Mouse (Mus musculus) gastrocnemius, adult 2 months (tissue): ENCODE results near the gene Trcg1. TPM values are rescaled to one million over a fixed set of nuclear protein-coding genes. Genes with fewer than 3 reads are reported as not detected.
A peak's percentile ranks its signal among the peaks of the same experiment; 100 is the strongest.
"Not testable (repeated sequence)": the region's sequence is repeated elsewhere in the genome, so short reads cannot be mapped to it uniquely, and the experiment has no call there.

ENCODE experiments used
- DNase-seq: peaks from one replicate; pipeline ENCODE4 v3.0.0; 2022
- H3K27ac ChIP-seq: fragments of 200-600 bp; 2 replicates; pipeline ENCODE4 v1.8.1; 2022; ENCODE audit warnings: mild to moderate bottlenecking
- H3K4me3 ChIP-seq: fragments of 200-600 bp; 2 replicates; pipeline ENCODE4 v1.8.1; 2022; ENCODE audit warnings: mild to moderate bottlenecking, moderate library complexity
- CTCF ChIP-seq: fragments of 200-600 bp; IDR thresholded peaks from 2 replicates; pipeline ENCODE4 v1.8.1; 2022; ENCODE audit warnings: antibody characterized with exemption, mild to moderate bottlenecking, moderate library complexity
- intact Hi-C: fragments of 180-260 bp; cut with DNase I; formaldehyde crosslinking; loops from one replicate; pipeline ENCODE4 v1.15.1; 2025
- long read RNA-seq, 2 experiments: library from polyadenylated mRNA; stranded (forward); transcript quantifications; one replicate each; pipeline ENCODE4 v2.0.0; 2021
- total RNA-seq, 2 experiments: library from RNA; stranded (reverse); gene quantifications; 2 replicates each; pipeline ENCODE4 v1.2.3; 2021

Gene Trcg1
- not detected for total RNA-seq
- long read RNA-seq, experiment 1: 0 reads
- long read RNA-seq, experiment 2: 0 reads

GRCm38 (mm10) chr9:57236256-57236655 is at the start of gene Trcg1:
Trcg1 (plus strand) TSS chr9:57236556.
- intact Hi-C loops: no loop called here
- Histone ChIP-seq H3K27ac (no peak within 1 kb of the TSS), H3K4me3 (no peak within 1 kb of the TSS)

GRCm38 (mm10) chr9:57196708-57197107 is 39.6 kb upstream of the Trcg1 start:
- no peak overlapping the region for H3K27ac ChIP-seq
- DNase-seq: no peak
- no peak for TF ChIP-seq CTCF
- intact Hi-C loops: no loop called here
- no peak overlapping the region for H3K4me3 ChIP-seq

More at GRCm38 (mm10) chr9:57236256-57236655, at the start of gene Trcg1:
- no peak for TF ChIP-seq CTCF
- no peak for DNase-seq

GRCm38 (mm10) chr9:57197414-57197813 is 38.9 kb upstream of the Trcg1 start:
- no peak overlapping the region for H3K27ac ChIP-seq
- no peak for DNase-seq
- TF ChIP-seq CTCF: no peak
- H3K4me3 ChIP-seq: no peak overlapping the region
- intact Hi-C loops: no loop called here

- intact Hi-C loops: no loop called here
- no peak for DNase-seq
- Histone ChIP-seq H3K27ac (no peak overlapping the region), H3K4me3 (no peak overlapping the region)
- no peak for TF ChIP-seq CTCF
Measured at GRCm38 (mm10) chr9:57202981-57203380, 33.4 kb upstream of the Trcg1 start.

GRCm38 (mm10) chr9:57203571-57203970 is 32.8 kb upstream of the Trcg1 start:
- H3K27ac ChIP-seq, H3K4me3 ChIP-seq, intact Hi-C loops, DNase-seq: not testable (repeated sequence)

GRCm38 (mm10) chr9:57206896-57207295 is 29.5 kb upstream of the Trcg1 start:
- Histone ChIP-seq H3K27ac (no peak overlapping the region), H3K4me3 (no peak overlapping the region)
- no peak for DNase-seq
- TF ChIP-seq CTCF: no peak
- intact Hi-C loops: no loop called here

- DNase-seq: peak; percentile 34
- intact Hi-C loops: loop anchor here (1.0 kb wide), 1 partner anchor 224 kb away; no protein-coding TSS in a partner anchor
- peak; percentile 73 for TF ChIP-seq CTCF
- Histone ChIP-seq H3K27ac (no peak overlapping the region), H3K4me3 (no peak overlapping the region)
Measured at GRCm38 (mm10) chr9:57209316-57209715, 27.0 kb upstream of the Trcg1 start.

- TF ChIP-seq CTCF: no peak
- Histone ChIP-seq H3K27ac (no peak overlapping the region), H3K4me3 (no peak overlapping the region)
- no peak for DNase-seq
- intact Hi-C loops: no loop called here
Measured at GRCm38 (mm10) chr9:57212448-57213222, 23.7 kb upstream of the Trcg1 start.

GRCm38 (mm10) chr9:57214500-57214899 is 21.9 kb upstream of the Trcg1 start:
- Histone ChIP-seq H3K4me3 (no peak overlapping the region), H3K27ac (no peak overlapping the region)
- no peak for DNase-seq
- no peak for TF ChIP-seq CTCF
- intact Hi-C loops: no loop called here

- DNase-seq: no peak
- Histone ChIP-seq H3K4me3 (no peak overlapping the region), H3K27ac (no peak overlapping the region)
- no peak for TF ChIP-seq CTCF
- intact Hi-C loops: no loop called here
Measured at GRCm38 (mm10) chr9:57217220-57217619, 19.1 kb upstream of the Trcg1 start.

- H3K4me3 ChIP-seq: no peak overlapping the region
- DNase-seq: no peak
- no peak overlapping the region for H3K27ac ChIP-seq
- intact Hi-C loops: no loop called here
- no peak for TF ChIP-seq CTCF
Measured at GRCm38 (mm10) chr9:57218776-57219175, 17.6 kb upstream of the Trcg1 start.

GRCm38 (mm10) chr9:57219511-57219910 is 16.8 kb upstream of the Trcg1 start:
- DNase-seq: no peak
- H3K4me3 ChIP-seq: no peak overlapping the region
- intact Hi-C loops: no loop called here
- no peak for TF ChIP-seq CTCF
- H3K27ac ChIP-seq: no peak overlapping the region

GRCm38 (mm10) chr9:57220356-57220755 is 16.0 kb upstream of the Trcg1 start:
- DNase-seq: no peak
- H3K27ac ChIP-seq: no peak overlapping the region
- TF ChIP-seq CTCF: peak; percentile 65
- H3K4me3 ChIP-seq: no peak overlapping the region
- intact Hi-C loops: loop anchor here (5.0 kb wide), 1 partner anchor 328 kb away; no protein-coding TSS in a partner anchor

- no peak overlapping the region for H3K27ac ChIP-seq
- intact Hi-C loops: loop anchor here (5.0 kb wide), 1 partner anchor 331 kb away; no protein-coding TSS in a partner anchor
- no peak overlapping the region for H3K4me3 ChIP-seq
- DNase-seq: no peak
- TF ChIP-seq CTCF: no peak
Measured at GRCm38 (mm10) chr9:57223341-57223740, 13.0 kb upstream of the Trcg1 start.
